Mouse (Mus musculus): ENCODE data around the gene Fblim1.

The Fblim1 gene

GRCm38 (mm10) chr4:141605861-141606260, at the start of gene Fblim1:
TSS of gene Fblim1 (minus strand) at chr4:141606096.
- no peak for DNase-seq (ENCODE audit: low spot score in 2 of 2)

- DNase-seq (ENCODE audit: low spot score in 2 of 2), result no peak
Observed at GRCm38 (mm10) chr4:141654509-141654908, 48.6 kb upstream of the Fblim1 start.

- no peak for DNase-seq (ENCODE audit: low spot score in 2 of 2)
Observed at GRCm38 (mm10) chr4:141653813-141654212, 47.9 kb upstream of the Fblim1 start.

- no peak for DNase-seq (ENCODE audit: low spot score in 2 of 2)
Observed at GRCm38 (mm10) chr4:141653044-141653443, 47.1 kb upstream of the Fblim1 start.

- no peak for DNase-seq (ENCODE audit: low spot score in 2 of 2)
Observed at GRCm38 (mm10) chr4:141651944-141652343, 46.0 kb upstream of the Fblim1 start.

GRCm38 (mm10) chr4:141651286-141651685, 45.4 kb upstream of the Fblim1 start:
- DNase-seq (ENCODE audit: low spot score in 2 of 2), result no peak

- DNase-seq (ENCODE audit: low spot score in 2 of 2), result no peak
Observed at GRCm38 (mm10) chr4:141649244-141649643, 43.3 kb upstream of the Fblim1 start.

DNA sequence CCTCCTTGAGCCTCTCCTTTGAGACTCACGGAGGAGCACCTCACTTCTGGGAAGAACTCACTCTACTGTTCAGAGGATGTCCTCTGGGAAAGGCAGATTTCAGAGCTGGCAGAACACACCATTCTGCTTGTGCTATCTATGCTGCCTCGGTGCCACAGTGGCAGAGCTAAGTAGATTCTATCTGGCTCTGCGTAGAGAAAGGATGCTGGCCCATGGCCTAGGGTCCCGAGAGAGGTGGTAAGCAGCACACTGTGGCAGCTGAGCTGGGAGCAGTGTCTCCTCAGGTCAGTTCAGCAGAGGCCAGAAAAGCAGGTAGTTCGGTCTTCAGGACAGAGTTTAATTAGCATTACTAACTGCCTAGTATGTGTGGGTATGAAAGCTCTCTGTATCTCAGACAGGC, 42.4 kb upstream of the Fblim1 start:
- DNase-seq (ENCODE audit: low spot score in 2 of 2), result no peak

DNA sequence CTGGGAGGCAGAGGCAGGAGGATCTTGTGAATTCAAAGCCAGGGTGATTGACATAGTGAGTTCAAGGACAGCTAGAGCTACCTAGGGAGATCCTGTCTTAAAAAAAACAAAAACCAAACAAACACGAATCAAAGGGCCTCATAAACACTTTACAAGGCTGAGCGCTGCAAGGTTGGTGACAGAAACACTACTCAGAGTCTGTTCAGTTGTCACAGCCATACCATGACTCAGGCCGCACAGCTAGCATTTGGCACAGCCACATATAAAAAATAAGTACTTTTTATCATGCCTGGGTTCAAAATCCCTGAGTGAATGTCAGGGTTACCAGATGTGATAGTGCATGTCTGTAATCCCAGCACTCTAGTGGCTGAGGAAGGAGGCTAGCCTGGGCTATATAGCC, 41.3 kb upstream of the Fblim1 start:
- DNase-seq (ENCODE audit: low spot score in 2 of 2), result no peak

GRCm38 (mm10) chr4:141645988-141646387, 40.1 kb upstream of the Fblim1 start:
- DNase-seq (ENCODE audit: low spot score in 2 of 2), result no peak

DNA sequence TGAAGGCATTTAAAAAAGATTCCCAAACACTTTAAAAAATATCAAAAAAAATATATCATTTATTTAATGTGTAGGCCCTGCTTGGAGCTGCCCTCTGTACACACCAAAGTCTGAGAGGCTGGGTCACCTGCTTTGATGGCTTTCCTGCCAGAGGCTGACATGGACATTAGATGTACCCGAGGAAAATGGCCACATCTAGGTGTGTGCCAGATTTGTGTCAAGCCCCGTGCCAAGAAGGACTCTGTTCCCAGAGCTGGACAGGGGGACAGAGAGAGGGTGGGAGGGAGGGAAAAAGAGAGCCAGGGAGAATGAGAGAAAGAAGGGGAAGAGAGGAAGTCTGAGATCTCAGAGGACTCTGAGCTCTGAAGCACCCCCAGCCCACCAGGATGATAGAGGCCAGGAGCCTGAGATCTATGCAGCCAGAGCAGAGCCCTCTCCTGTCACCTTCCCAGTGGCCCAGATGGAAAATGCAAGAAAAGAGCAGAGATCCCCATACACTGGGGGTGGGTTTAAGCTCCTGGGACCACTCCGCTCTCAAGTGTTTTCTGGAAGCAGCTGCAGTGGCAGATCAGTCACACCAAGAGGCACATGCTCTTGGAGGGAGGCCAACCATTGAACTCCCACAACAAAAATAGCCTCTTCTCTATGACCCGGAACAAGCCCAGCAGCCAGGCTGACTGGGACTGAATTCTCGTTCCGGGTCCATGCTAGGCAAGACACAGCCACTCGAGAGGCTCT, 37.4 kb upstream of the Fblim1 start:
- no peak for DNase-seq (ENCODE audit: low spot score in 2 of 2)

DNA sequence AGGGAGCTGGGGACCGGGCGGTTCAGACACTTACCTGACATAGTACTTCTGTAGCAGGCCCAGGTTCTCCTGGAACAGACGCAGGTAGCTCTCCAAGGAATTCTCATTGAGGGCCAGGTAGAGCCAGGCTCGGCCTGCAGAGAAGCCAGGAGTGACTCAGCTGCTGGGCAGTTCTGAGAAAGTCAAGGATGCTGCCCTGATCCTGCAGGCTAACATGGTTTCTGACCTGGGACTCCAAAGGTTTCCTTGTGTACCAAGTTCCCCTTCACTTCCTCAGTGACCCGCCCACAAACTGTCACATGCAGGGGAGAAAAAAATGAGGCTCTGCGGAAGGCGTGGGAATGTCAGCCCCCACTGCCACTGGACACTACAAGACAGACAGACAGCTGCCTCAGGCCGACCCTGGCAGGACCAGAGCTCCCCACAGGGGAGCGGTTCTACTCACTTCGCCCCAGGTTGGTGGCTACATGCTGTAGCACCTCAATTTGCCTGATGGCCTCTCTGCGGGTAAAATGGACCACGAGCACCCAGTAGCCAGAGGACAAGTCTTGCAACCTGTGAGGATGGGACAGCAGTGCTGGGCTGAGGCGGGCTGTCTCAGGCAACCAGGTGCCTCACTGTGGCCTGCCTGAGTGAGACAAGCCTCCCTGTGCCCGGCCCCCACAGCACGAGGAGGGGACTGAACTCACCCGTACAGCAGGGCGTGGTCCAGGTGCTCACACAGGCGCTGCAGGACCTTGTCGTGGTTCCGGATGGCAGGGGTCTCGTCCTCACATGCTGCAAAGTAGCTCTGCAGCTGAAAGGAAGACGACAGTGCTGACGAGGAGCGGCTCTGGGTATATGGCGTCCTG, 36.3 kb upstream of the Fblim1 start:
- DNase-seq (ENCODE audit: low spot score in 2 of 2), result no peak

DNA sequence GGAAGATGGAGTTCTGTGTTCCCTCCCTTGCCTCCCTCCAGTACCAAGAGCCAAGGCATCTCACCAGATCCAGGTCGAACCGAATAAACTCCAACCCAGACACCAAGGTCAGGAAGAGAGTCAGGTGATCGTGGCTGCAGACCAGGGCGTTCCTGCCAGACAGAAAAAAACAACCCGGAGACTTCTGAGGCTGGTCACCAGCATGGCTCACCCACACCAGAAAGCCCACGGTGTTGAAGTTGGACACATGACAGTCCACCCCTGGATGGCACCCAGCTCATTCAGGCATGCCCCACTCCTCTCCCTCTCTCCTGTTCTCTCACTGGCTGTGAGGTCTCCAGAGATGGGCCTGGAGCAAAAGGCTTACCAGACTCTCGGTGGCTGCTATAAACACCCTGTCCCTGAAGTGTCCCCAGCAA, 35.5 kb upstream of the Fblim1 start:
- DNase-seq (ENCODE audit: low spot score in 2 of 2), result no peak

DNA sequence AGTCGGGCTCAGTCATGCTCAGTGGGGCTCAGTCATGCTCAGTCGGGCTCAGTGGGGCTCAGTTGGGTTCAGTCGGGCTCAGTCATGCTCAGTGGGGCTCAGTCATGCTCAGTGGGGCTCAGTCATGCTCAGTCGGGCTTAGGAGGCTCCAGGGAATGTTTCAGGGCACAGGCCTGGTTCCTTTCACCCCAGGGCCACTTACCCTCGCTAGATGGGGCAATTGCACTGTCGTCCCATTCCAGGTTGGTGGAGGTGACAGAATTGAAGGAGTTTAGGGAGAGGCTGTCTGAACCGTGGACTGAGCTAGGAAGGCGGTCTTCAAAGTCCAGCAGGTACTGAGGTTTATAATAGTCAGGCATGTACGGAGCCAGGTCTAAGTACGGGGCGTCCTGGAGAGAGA, 33.6 kb upstream of the Fblim1 start:
- DNase-seq (ENCODE audit: low spot score in 2 of 2), result no peak

- no peak for DNase-seq (ENCODE audit: low spot score in 2 of 2)
Observed at GRCm38 (mm10) chr4:141636693-141637092, 30.8 kb upstream of the Fblim1 start.

DNA sequence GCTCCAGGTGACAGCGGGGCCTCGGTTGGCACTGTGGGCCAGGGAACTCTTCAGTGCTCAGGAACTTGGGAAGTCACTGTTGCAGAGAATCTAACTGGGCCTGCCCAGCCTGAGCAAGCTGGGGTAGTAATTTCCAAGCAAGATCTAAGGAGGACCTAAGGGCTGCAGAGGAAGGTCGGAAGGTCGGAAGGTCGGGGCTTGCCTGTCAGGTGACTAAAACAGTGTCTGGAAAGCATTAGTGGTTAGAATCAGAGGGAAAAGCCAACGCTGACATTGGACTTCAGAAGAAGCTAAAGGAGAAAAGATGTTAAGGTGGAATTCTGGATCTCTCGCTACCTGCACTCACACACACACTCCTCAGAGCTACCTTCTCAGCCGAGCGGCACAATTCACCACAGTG, 30.1 kb upstream of the Fblim1 start:
- DNase-seq (ENCODE audit: low spot score in 2 of 2), result no peak

- DNase-seq (ENCODE audit: low spot score in 2 of 2), result no peak
Observed at GRCm38 (mm10) chr4:141632111-141632873, 26.4 kb upstream of the Fblim1 start.

DNA sequence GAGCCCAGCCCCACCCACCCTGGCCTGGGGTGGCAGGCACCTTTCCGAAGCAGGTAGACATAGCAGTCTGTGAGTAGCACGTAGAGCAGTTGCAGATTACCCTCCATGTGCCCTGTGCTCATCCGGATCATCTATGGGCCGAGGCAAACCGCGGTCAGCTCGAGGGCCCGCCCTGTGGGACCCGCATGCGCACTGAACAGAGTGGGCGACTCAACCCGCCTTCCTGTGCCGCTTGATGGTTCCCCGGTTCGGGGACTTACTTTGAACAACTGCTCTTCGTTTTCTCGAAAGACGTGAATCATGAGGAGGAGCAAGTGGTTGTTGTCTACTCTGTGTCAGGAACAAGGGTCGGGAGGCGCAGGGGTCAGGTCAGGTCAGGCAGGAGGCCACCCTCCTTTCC, 25.4 kb upstream of the Fblim1 start:
- no peak for DNase-seq (ENCODE audit: low spot score in 2 of 2)

DNA sequence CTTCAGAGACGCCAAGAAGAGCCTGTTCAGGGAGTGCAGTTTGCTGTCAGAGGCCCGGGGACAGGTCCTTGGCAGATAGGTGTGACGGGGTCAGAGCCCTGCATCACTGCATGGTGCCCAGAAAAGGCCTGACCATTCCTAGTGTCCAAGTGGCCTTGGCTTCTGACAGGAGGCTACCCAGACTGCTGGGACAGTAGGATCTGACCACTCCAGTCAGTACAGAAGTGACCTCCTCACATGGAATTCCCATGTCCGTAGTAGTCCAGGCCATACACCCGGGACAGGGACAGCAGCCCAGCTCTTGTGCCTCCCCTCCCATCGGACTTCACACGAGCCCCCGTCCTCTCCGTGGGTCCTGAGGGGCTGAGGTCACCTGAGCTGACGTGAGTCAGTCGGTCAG, 24.1 kb upstream of the Fblim1 start:
- no peak for DNase-seq (ENCODE audit: low spot score in 2 of 2)

GRCm38 (mm10) chr4:141628661-141629060, 22.8 kb upstream of the Fblim1 start:
- DNase-seq (ENCODE audit: low spot score in 2 of 2), result no peak

DNA sequence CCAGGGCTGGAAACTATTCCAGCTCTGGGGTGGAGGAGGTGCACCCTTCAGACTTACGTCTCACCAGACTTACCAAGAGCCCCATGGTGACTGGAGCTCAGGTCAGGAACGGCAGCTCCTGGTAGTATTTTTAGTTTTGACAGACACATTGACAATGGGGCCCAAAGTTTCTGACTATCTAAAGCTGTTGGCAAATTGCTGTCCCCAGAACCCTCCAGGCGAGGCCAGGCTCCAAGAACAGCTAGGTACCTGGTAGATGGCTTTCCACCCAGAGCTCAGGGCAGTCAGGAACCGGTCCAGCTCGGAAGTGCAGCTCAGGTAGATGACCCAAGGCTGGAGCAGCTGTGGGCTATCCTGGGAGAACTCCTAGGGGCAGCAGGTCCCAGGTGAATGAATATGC, 21.6 kb upstream of the Fblim1 start:
- DNase-seq (ENCODE audit: low spot score in 2 of 2), result no peak

GRCm38 (mm10) chr4:141625774-141626550, 20.1 kb upstream of the Fblim1 start:
- DNase-seq (ENCODE audit: low spot score in 2 of 2), result no peak
